Mouse (Mus musculus) skeletal muscle tissue, adult 2 months (tissue): ENCODE measurements at regions not wholly inside any gene's neighbourhood (a gene's known extent, or its start where the extent isn't known, plus 50 kb on each side); places are given as distances from the start of the nearest gene placed in this dataset.

Experiments
- DNase-seq: peaks from one replicate; pipeline ENCODE4 v3.0.0-alpha.2; 2012; ENCODE audit warnings: low read depth, low spot score

DNA sequence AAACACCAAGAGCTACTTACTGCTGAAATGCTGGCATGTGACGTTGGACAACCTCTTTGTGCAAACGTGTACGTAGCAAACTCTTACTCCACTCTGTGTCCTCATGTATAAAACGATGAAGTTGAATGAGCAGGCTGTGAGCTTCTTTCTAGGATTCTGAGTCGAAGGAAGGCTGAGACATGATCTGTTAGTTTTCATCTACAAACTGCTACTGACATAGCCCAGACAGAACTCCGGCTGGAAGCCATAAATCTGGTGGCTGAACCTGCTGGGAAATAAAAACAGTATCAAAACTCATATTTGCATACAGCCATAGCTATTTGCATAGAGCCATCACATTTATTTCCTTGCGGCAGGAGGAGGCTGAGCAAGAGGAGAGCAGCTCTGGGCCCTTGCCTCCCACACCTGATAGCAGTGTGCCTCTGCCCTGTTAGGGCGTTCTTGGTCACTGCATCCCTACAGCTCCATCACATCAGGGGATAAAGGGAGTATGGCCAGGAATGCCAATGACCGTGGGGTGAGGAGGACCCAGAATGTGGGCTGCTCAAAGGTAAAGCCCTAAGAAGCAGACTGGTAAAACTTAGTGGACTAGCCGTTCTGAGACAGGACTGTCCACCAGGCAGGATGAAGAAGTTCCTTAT, 206.8 kb upstream of the Ppp2r3a start:
- no peak for DNase-seq

DNA sequence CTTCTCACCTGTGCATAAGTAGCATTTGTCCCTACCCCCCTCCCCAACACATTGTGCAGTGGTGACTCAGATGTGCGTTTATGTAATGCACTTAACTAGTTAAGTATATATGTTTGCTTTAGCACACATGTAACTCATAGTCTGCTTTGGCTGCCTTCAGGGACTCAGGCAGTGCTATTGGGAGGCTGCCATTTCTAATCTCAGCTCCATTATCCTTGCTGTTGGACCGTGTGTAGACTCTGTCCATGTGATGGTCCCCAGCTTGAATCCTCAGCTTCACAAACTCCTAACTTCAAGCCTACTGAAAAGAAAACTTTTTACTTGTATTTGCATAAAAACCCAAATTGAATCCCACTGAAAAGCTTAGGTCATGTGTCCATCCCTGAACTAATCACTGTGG, 194.7 kb upstream of the Ppp2r3a start:
- DNase-seq, result no peak

DNA sequence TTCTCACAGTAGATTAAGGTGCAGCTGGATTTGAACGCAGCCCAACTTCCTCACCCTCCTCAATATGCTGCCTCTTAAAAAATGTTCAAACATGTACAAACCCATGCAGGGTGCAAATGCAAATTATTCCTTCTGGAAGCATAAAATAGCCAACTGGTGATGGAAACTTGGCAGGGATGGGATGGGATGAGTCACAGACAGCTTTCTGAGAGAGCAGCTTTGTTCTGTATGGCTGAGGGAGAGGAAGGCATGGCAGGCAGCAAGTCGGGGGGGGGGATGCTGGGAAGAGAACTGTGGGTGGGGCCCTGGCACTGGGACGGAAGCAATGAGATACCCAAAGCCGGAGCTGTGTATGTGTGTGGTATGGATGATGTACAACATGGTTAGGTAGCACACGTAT, 194.2 kb upstream of the Ppp2r3a start:
- peak; percentile 19 for DNase-seq

DNA sequence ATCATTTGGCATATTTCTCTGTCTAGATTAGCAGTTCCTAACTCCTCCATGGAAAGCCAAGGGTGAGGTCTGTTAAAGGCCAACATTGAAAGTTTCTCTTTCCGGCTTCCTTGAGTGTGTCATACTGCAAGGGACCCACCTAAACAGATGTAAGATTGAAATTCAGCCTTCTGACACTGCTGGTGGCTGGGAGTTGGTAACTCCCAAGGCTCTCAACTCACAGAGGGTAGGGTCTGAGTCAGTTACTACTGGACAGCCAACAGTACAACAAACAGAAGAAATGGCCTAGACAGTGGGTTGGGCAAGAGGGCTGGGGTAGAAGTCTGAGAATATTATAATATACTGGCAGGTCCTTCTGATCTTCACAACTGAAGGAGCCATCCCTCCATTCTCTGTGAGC, 193.7 kb upstream of the Ppp2r3a start:
- no peak for DNase-seq

DNA sequence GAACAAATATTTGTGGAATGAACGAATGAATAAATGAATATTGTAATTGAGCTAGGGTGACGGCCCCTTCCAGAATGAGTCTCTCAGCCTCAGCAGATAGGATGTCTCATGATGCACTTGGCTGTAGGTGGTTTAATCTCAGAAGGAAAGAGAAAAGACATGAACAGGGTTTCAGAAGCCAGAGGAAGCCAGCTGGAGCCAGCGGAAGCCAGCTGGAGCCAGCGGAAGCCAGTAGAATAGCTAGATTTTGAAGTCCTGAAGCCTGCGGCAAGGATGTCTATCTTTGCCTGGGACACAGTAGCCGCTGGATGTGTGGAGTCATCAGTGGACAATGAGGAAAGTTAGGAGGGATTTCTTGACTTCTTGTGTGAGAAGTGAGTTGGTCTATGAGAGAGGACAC, 188.3 kb upstream of the Ppp2r3a start:
- no peak for DNase-seq

DNA sequence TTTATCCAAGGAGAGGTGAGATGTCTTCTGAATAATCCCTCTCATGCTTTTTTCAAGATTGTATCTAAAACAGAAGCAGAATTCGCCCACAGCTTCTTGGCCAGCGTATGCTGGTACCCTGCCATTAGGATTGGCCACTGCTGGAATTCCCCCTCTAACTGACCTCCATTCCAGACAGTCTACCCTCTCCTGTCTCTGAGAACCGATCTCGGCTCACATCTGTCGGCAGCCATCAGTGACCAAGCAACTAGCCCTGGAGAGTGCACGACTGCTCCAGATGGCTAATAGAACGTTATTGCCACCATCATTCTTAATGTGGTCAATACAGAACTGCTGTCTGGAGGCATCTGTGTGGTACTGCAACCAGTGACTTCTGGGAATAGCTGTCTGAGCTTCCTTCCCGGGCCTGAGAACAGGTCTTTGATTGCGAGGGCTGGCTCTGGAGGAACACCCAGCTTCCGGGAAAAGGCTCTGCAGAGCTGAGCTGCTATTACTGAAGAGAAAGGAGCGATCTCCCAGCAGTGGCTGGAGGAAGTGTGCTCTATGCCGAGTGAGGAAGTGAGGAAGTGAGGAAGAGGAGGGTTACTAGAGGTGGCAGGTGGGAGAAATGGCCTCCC, 187.1 kb upstream of the Ppp2r3a start:
- no peak for DNase-seq

DNA sequence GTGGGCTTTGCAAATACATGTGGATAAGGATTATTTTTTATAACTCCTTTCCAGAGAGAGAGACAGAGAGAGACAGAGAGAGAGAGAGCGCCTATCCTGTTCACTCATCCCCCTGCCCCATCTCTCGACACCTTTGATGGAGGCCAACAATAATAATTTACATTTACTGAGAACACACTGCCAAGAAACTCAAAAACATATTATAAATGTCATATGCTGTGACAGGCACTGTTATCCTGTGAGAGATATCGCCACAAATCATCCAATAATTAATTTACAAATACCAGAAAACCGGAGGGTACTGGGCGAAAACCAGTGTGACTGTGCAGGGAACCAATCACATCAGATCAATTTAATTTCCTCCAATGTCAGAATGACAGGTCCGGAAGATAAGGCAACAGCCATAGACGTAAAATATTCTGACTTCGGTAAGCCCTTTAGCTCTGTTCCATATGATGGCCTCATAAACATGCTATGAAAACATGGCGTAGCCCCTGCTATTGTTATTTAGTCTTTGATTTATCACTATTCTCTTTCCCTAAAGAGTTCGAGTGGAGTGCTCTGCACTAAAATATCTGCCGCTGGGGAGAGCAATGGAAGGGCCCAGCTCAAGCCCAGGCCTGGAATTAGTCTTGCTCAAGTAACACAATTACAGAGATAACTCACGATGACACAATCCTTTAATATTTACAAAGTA, 173.5 kb upstream of the Ppp2r3a start:
- DNase-seq, result no peak

DNA sequence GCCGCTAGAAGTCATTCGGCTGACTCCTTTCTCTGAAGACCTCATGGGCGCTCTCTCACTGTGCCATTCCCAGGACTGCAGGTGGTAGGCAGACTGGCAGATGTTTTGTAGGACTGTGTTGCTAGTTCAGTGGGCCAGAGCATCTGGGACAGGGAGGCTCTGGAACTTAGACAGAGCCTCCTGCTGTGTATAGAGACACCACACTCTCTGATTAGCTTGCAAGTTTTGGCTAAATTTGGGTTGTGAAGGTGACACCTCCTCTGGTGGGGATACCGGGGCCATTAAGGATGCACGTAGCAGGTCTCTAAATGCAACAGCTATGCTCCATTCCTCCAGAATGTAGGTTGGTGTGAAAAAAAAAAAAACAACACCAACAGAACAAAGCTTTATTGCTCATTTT, 171.4 kb upstream of the Ppp2r3a start:
- no peak for DNase-seq

DNA sequence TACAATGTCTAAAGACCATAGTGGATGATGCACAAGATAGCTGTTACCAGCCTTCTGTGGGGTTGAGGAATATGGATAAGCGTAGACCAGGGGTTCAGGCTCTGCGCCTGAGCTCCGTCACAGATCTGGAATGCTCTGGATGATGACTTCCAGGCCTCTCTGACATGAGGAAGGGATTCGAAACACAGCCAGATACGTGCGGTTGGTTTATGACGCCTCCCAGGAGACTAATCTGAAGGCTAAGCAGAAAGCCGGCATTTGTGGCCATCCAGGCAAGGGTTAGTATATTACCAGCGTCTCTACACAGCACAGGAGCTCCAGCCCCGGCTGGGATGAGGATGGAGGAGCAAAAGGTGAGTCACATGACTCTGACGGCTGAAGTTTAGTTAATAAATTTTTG, 170.4 kb upstream of the Ppp2r3a start:
- no peak for DNase-seq

DNA sequence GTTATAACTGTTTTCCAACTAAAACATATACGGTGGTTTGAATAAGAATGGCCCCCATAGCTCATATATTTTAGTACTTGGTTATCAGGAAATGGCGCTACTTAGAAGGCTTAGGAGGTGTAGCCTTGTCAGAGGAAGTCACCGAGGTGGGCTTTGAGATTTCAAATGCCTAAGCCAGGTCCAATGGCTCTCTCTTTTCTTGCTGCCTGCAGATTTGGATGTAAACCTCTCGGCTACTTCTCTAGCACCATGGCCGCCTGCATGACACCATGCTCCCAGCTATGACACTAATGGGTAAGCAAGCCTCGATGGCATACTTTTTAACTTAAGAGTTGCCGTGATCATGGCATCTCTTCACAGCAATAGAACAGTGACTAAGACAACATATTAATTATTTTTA, 169.5 kb upstream of the Ppp2r3a start:
- no peak for DNase-seq

DNA sequence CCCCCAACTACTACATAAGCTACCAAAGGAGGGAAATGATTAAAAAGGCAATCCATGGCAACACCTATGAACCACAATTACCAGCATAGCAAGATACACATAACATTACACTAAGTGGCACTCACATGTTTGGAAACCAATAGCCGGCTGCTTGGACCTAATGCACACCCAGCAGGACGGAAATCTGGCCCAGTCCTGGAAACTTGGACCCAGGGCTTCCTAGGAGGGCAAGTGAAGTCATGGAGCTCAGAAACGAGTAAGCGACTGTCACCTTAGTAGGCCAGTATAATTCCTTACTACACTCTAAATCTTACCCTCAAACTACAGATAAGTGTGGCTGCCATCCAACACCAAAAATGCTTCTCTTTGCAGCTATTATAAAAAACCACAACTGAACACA, 168.6 kb upstream of the Ppp2r3a start:
- no peak for DNase-seq

DNA sequence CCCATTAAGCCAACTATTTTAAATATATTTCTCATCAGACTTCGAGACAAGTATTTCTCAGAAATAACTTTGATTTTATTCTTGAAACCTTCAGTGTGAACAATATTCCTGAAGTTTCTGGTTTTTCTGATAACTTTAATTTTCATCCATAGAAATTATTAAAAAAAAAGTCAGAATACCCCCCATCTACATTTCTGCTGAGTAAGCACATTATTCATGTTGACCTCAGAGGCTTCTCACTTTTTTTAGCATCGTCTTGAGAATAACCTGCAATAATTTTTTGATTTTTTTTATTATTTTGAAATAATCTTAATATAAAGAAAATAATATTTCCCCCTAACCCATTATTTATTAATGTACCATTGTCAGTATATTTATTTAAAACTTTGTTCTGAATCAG, 166.1 kb upstream of the Ppp2r3a start:
- DNase-seq, result no peak

DNA sequence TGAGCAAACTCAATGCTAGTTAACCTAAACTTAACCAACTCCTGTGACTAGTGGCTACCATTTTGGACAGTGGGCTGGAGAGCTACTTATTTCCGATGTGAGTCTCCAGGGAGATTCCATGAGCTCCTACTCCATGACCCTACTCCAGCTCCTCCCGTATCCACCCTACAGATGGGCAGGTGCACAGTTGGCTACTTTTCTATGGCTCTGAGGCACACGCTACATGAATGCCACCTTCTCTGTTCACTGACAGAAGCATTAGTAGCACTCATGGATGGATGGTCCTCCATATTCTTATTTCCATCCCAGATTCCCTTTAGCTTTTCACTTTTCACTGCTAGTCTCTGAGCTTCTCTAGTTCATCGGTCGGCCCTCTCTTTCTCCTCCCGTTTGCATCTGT, 164.7 kb upstream of the Ppp2r3a start:
- DNase-seq, result no peak

DNA sequence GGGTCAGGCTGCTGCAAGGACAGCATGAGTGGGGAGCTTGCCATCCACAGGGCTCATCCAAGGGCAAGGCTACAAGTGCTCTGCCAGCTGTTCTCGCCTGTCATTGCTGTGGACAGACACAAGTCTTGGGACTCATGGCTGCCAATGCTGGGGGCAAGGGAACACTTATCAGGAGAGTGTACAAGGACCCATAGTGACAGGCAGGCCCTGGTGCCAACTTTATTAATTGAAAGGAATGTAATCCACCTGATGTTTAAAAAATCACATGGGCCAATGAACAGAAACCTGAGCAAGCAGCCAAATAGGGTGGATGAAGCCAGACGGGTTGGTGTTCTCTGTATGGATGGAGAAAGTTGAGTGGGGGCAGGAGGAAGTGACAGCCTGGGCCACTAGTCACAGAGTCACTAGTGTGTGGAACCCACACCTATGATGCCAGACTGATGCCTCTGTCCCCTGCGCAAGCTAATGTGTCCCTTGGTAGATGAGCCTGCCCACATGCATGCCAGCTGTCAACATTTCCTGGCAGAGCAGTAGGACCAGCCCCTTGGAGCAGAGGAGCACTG, 161.6 kb upstream of the Ppp2r3a start:
- peak; percentile 79 for DNase-seq

DNA sequence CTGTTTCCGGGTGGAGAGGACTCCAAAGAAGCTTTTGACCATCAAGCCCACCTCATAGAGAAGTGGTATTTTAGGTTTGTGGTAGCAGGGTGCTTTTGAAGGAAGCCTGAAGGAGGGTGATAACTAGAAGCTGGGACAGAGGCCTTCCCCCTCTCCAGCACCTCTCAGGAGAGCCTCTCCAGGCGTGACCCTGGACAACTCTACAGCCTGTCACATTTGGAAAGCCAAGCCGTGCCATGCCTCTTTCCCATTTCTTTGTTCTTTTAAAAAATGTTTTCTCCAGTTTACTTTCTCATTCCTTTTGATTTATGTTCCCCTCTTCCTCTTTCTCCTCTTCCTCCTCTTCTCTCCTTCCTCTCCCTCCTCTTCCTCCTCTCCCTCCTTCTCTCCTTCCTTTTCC, 160.4 kb upstream of the Ppp2r3a start:
- DNase-seq, result no peak

DNA sequence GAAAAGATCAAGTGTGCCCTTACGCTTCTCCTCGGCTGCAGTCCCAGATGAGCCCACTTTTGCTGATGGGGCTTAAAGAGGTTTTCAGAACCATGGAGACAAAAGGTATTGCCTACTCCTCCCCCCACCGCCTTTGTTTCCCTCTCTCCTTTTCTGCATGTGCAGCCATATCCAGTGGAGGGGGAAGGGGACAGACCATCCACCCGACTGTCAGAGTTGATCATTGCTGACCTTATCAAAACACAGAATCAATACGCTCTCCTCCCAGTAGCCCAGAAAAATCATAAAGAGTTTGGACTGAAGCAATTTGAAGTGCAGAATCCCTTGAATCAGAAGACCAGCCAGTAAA, 159.9 kb upstream of the Ppp2r3a start:
- DNase-seq, result no peak

DNA sequence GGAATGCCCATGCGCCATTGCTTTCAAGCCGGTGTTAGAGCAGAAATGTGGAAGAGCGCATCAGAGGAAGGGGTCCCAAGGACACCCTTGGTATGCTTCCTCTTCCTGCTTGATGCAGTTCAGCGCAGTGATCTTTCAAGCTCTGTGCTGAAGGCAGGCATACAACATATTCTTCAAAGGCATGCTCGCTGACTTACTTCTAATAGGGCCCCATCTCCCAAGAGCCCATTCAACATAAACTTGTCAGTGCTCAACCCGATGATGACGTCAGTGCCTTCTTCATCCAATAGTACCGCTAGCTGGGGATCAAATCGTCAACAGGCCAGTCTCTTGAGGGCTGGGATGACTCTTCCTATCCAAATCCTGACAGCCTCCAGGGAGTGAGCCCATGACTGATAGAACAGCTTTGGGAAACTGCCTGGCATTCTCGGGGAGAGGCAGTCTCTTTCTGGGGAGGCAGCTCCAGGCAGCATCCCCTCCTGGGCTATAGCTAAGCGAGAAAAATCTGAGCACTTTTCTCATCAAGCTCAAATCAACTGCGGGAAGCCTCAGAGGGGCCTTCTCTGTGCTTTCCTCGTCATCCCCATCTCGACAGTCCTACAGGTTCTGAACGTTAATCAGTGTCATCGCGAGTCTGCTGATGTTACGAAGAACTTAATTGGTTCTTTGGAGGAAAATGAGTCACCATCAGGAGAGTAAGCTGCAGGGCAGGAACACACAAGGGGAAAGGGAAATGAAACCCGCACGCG, 159.4 kb upstream of the Ppp2r3a start:
- DNase-seq, result no peak

DNA sequence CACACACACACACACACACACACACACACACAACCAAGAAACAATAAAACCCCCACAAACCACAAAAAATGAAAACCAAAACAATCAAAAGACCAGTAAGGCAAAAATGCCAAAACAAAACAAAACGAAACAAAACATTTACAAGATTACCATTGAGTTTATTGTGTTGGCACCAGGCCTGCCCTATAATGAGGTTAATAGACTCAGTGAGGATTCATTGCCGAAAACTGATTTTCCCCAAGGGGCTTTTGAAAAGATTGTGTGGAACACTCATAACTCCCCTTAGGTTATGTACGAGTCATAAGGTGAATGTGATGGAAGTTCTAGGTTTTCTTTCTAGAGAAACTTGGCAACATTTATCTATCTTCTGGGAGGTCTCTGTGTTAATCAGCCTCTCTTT, 158.8 kb upstream of the Ppp2r3a start:
- DNase-seq, result no peak

DNA sequence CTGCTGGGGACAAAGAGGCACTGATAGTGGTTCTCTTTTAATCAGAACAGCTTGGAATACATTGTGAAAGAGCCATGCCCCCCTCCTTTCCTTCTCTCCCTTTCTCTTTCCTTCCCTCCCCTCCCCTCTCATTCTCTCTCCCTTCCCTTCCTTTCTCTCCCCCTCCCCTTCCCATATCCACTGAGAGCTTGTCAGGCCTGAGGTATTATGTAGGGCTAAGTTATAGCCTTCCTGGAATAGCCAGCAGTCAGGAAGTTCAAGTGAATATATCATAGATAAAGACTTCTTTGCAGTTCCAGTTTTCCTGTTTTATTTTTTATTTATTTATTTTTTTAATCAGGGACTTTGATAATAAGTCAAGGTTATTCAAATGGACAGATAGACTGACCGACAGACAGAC, 156.5 kb upstream of the Ppp2r3a start:
- no peak for DNase-seq

DNA sequence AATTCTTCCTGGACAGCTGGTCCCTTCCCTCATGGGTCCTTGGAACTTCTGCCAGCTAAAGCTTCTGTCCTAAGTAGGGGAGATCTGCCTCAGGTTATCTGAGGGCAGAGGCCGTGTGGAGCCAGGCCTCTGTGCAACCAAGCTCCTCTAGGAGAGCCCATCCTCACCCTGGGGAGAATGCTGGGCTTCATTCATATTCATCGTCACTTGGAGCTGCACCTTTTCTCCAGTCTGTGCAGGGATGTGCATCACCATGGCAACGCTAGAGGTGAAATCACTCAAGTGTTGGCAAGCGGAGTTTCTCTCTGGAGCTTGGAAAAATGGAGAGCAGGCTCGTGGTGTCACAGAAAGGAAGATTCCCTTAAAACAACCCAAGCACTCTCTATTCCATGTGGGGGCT, 155.5 kb upstream of the Ppp2r3a start:
- DNase-seq, result peak; percentile 45

DNA sequence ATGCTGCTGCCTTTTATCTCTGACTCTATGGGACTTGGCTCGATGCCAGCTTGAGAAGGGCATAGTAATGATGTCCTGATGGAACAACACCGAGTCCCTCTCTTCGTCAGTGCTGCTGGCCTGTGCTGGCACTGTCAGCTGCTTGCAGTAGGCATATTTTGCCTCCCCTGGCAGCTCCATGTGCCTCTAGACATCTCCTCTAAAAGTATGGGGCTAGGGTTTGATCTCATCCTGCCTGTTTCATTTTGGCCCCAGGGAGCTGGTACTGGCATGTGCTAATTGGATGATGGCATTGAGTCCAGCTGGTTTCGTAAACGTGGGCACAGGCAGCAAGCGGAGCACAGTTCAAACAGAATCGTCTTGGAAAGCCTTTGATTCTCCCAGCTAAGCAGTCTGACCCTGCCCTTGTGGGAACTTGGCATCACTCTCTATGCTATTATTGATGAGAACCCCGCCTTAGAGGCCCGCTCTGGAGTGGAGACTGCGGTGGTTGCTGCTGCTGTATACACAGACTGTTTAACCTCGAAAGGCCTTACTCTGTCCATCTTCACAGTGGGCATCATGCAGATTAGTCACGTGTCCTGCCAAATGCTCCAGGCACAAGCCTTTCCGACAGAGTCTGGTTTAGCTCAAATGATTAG, 153.0 kb upstream of the Ppp2r3a start:
- DNase-seq, result no peak

DNA sequence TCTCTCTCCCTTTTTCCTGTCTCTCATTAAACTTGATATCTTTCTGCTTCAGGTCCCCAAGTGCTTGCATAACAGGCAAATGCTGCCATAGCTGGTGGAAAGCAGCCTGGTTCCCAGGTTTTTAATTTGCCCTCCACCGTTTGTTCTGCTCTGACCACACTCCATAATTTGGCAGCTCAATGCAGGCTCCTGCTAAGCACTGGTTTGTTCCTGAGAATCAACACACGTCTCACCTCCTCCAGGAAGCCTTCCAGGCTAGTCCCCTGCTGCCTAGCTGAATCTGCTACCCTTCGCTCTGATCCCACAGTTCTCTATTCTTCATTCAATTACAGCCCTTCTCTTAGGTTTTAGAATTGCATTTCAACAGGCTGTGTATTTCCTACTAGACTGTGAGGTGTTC, 152.4 kb upstream of the Ppp2r3a start:
- no peak for DNase-seq
